Mouse (Mus musculus): ENCODE results near the gene Trpm4.
"Not testable (repeated sequence)": the region's sequence is repeated elsewhere in the genome, so short reads cannot be mapped to it uniquely, and the experiment has no call there.

Trpm4 gene

DNA sequence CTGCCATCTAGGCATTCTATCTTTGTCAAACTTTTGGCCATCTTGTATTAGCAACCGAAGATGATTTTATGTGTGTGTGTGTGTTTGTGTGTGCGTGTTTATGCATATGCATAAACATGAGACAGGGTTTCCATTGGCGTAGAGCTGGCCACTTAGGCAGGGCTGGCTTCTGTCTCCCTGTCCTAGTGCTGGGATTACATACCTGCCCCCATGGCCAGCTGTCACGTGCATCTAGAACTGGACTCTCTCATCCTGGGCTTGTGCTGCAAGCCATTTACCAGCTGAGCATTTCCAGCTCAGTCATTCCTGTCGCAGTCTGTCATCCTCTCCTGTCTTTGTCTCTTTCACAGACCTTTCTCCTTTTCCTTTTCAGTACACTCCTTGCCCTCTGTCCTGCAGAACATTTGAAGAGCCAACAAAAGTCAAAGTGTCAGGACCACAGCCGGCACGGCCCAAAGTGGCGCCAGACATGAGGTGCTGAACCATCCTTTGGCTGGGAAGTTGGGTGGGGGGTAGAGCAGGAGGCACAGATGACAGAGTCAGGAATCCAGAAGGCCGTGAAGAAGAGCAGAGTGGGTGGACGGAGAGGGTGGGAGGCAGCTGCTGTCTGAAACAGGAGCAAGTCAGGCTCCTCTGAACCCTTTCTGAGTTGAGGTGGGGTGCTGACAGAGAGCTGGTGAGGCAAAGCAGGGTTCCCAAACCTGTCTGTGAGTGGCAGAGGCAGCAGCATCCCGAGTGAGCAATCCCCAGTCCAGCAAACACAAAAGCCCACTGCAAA, 76.3 kb downstream of the Trpm4 start:
- DNase-seq (ENCODE audit: extremely low spot score, low read depth, low spot score), result no peak

DNA sequence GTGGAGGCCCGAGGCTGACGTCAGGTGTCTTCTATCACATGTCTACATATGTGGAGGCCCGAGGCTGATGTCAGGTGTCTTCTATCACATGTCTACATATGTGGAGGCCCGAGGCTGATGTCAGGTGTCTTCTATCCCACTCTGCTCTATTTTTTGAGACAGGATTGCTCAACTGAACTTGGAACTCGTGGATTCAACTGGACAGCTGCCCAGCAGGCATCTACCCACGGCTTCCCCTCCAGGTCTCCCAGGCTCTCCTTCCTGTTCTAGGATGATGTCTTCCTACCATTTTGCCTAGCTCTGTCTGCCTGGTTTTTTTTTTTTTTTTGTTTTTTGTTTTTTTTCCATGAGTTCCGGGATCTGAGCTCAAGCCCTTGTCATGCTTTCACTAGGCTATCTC, 77.8 kb downstream of the Trpm4 start:
- DNase-seq (ENCODE audit: extremely low spot score, low read depth, low spot score), result not testable (repeated sequence)

- DNase-seq (ENCODE audit: extremely low spot score, low read depth, low spot score), result no peak
Measured at GRCm38 (mm10) chr7:45253806-45254205, 79.8 kb downstream of the Trpm4 start.
